Mouse (Mus musculus) left cerebral cortex, postnatal 4 days (tissue): ENCODE measurements around the gene Hhex. TPM values are rescaled to one million over a fixed set of nuclear protein-coding genes. Genes with fewer than 3 reads are reported as not detected.

Experiments
- DNase-seq: peaks from one replicate; pipeline ENCODE4 v3.0.0-alpha.2; 2022
- intact Hi-C: fragments of 180-260 bp; cut with DNase I; formaldehyde crosslinking; loops from one replicate; pipeline ENCODE4 v1.15.1; 2025
- total RNA-seq, 2 experiments: library from RNA; stranded (reverse); gene quantifications; 2 replicates each; pipeline ENCODE4 v1.2.3; 2021

Gene Hhex
- total RNA-seq: 1 to 10 TPM; 1.8 to 2.8 TPM

- intact Hi-C loops: no loop called here
Measured at GRCm38 (mm10) chr19:37434263-37434951, at the start of gene Hhex. Gene Hhex, plus strand, starts transcription at chr19:37434810.

DNA sequence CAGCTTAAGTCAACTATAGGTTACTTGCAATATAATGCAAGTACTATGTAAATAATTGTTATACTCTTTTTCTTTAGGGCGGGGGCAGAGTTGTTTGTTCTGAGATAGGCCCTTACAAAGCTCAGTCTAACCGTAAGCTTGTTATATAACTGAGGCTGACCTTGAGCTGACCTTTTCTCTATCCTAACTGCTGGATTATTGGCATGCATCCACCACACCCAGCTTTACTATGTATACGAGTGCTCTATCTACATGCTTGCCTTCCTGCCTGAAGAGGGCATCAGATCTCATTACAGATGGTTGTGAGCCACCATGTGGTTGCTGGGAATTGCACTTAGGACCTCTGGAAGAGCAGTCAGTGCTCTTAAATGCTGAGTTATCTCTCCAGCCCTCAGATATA lies 48.5 kb upstream of the Hhex start:
- no peak for DNase-seq
- intact Hi-C loops: no loop called here

More at GRCm38 (mm10) chr19:37434263-37434951, at the start of gene Hhex:
- peak; percentile 46 for DNase-seq

- no peak for DNase-seq
- intact Hi-C loops: no loop called here
Measured at GRCm38 (mm10) chr19:37391869-37392268, 42.7 kb upstream of the Hhex start.

DNA sequence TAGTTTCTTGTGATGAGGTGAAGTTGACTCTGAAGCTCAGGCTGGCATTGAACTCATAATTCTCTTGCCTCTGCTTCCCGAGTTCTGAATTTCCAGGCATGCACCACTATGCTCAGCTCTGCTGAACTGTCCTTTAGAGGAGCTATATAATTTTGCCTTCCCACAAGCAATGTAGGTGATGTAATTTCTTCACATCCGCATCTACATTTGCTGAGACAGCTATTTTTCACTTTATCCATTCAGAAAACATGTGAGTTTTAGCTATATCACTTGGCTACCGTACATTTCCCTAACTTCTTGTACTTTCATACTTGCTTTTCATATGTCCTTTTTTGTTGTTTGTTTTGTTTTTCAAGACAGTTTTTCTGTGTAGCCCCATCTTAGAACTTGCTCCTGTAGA lies 38.3 kb upstream of the Hhex start:
- intact Hi-C loops: no loop called here
- no peak for DNase-seq

DNA sequence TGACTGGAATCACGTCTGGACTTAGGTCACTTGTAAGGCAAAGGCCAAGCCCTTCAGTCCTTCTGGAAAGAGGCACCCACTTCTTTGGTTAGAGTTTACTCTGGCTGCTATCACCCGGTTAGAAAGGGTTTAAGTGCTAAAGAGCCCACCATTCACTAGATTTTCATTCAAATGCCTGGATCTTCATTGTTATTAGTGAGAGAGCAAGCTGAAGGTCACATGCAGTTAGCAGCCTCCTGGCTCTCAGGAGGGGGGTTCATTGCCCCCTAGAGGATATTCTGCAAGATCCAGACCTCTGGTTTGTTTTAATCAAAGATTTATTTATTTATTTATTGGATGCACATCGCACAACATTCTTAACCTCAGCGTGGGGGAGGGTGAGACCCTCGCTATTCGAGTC lies 33.7 kb upstream of the Hhex start:
- DNase-seq: no peak
- intact Hi-C loops: no loop called here

DNA sequence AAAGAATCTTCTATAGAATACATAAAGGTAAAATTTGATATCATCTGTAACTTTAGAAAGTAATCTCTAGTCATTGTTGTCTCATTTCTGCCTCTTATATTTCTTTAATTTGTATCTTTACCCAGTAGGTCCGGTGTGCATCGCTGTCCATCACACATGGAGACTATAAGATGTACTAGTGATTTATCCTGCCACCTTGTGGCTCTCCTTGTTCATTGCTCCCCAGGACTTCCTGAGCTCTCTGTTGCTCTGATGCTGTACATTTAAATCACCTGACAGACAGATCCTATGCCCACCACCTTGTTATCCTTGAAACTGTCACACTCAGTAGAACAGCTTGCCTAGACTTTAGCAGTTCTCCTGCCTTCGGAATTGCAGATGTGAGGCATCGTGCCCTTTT lies 16.3 kb upstream of the Hhex start:
- no peak for DNase-seq
- intact Hi-C loops: no loop called here

GRCm38 (mm10) chr19:37419613-37420012 lies 15.0 kb upstream of the Hhex start:
- intact Hi-C loops: no loop called here
- peak; percentile 32 for DNase-seq

DNA sequence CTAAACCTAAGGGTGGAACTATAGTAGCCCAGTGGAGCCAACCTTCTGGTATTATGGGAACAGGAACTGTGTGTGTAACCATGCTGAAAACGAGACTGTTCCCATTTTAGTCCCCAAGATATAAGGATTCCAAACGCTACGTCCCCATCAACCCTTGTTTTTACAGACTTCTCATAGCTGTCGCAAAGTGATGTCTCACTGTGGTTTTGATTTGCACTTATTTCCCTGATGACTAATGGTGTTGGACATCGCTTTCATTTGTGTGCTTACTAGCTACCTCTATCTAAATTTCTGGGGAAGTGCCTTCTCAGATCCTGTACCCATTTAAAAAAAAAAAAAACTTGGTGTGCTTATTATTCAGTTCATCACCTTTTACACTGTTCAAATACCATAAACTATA lies 6.0 kb upstream of the Hhex start:
- no peak for DNase-seq
- intact Hi-C loops: no loop called here

DNA sequence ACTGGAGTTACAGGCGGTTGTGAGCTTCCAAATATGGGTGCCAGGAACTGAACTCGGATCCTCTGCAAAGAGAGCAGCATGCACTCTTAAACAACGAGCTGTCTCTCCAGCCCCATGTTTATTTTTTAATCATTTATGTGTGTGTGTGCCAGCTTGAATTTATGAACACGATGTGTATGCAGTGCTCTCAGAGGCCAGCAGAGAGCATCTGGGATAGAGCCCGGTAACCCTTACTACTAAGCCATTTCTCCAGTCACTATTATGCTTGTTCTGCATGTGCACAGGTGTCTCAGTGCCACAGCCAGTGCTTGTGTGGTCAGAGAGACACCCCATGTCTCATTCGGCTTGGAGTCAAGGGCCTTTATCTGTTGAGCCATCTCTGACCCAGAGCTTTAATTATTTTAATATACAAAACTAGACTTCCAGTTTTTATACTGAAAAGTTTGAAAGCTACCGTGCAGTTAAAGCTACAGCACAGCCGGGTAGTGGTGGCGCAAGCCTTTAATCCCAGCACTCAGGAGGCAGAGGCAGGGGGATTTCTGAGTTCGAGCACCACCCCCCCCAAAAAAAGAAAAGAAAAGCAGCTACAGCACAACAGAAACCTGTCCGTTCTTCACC lies 3.4 kb upstream of the Hhex start:
- intact Hi-C loops: no loop called here
- DNase-seq: no peak

DNA sequence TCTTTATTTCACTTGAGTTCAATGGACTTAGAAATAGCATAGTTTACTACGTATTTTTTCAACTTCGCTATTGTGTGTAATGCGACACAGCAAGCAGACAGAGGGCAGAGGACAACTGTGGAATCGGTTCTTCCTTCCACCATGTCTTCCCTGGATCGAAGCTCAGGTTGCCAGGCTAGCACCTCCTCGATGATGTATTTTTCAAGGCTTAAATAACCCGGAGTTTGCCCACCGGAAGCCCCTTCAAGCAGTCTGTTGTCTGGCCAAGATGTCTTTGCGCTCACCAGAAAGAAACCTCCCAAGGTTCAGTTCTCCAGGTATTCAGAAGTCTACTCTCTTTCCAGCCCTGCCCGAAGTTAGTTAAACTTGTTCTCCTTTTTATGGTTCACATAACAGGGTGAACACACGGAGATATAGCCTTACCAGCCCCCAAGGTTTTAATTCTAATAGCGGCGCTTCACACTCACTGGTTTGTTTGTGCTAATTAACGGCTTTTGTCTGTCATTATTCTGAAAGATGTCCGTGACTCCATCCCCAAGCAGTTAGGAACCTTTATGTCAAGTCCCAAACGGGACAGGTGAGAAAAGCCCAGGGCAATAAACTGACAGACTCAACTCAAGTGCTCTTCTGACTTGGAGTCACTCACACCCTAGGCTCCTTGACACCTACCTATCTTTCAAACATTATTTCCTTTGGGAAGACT lies 1.6 kb upstream of the Hhex start:
- intact Hi-C loops: no loop called here
- DNase-seq: no peak

GRCm38 (mm10) chr19:37433895-37434262 lies 731 bp upstream of the Hhex start:
- intact Hi-C loops: no loop called here
- DNase-seq: no peak

GRCm38 (mm10) chr19:37435041-37435852 lies 637 bp downstream of the Hhex start:
- no peak for DNase-seq
- intact Hi-C loops: no loop called here

GRCm38 (mm10) chr19:37435853-37436174 lies 1.2 kb downstream of the Hhex start:
- intact Hi-C loops: no loop called here
- DNase-seq: no peak

- intact Hi-C loops: no loop called here
- DNase-seq: no peak
Measured at GRCm38 (mm10) chr19:37436514-37437288, 2.1 kb downstream of the Hhex start.

GRCm38 (mm10) chr19:37437289-37437606 lies 2.6 kb downstream of the Hhex start:
- intact Hi-C loops: no loop called here
- DNase-seq: no peak

DNA sequence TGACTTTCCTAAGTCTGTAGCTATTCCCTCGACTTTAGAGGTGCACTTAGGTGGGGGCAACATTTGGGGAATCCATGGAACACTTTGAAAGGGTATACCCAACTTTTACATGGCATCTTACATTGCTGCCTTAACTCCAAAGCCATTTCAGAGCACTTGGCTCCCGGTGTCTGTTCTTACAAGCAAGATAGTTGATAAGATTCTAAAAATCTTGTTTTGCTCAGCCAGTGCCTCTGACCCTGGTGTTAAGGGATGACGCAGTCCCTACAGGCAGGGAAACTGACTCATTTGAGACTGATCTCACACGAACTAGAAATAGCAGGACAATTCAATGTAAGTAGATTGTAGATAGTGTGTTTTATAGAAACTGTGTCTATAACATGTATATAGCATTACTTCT lies 5.6 kb downstream of the Hhex start:
- intact Hi-C loops: no loop called here
- DNase-seq: no peak

GRCm38 (mm10) chr19:37440708-37441475 lies 6.3 kb downstream of the Hhex start:
- no peak for DNase-seq
- intact Hi-C loops: no loop called here

DNA sequence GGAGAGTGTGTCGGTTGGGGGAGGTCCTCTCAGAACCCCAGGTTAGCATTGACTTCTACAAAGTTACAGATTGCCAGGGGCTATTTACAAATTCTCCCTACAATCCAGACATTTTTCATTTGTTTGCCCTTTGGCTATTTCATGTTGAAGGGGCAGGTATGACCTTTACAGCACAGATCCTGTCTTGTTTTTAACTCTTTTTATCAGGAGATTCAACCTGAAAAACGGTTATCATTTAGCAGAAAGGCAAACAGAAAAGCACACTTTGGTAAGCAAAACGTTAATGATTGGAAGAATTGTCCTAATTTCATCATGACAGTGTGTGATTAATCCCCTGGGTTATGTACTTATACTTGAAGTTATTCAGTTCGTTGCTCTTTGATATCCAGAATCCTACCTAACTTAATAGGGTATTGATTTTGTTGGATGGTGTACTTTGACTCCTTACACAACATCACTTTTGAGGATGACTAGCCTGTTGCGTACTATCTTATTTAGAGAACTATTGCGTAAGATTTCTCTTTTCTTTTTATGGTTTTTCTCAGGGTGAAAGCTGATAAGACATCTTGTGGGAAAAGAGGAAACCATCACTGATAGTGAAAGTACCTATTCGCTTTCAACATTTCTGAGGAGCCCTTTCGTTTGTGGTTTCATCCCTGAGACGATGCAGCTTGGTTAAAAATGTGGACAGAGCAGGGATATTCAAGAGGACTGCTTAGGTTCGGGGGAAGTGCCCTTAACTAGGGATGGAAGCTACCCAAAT lies 8.1 kb downstream of the Hhex start:
- intact Hi-C loops: no loop called here
- no peak for DNase-seq

DNA sequence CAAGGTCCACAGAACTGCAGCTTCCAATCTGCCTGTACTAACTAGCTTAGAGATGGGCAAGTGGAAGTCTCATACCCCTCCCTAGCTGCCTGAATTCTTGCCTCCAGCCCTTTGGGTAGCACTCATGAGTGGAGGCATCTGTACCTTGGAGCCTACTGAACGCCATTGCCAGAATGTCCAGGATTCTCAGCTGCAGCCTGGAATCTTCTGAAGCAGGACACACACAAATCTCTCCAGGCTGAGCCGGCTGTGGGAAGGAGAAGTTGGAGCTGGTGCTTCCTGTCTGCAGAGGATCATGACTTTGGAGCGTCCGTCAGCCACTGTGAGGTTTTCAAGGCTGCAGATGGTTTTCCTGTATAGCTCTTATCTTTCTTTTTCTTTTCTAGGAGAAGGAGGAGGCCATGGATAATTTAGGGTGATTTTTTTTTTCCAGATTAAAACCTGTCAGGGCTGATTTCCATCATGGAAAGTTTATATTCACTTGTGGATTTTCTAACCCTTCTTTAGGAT lies 9.1 kb downstream of the Hhex start:
- DNase-seq: no peak
- intact Hi-C loops: no loop called here
